Mouse (Mus musculus): ENCODE measurements around the gene Hist2h4. TPM values are rescaled to one million over a fixed set of nuclear protein-coding genes. Genes with fewer than 3 reads are reported as not detected.
A peak's percentile ranks its signal among the peaks of the same experiment; 100 is the strongest.
"Not testable (repeated sequence)": the region's sequence is repeated elsewhere in the genome, so short reads cannot be mapped to it uniquely, and the experiment has no call there.

The Hist2h4 gene
- total RNA-seq (2021): 10 to 100 TPM; 23.8 to 28.4 TPM

DNA sequence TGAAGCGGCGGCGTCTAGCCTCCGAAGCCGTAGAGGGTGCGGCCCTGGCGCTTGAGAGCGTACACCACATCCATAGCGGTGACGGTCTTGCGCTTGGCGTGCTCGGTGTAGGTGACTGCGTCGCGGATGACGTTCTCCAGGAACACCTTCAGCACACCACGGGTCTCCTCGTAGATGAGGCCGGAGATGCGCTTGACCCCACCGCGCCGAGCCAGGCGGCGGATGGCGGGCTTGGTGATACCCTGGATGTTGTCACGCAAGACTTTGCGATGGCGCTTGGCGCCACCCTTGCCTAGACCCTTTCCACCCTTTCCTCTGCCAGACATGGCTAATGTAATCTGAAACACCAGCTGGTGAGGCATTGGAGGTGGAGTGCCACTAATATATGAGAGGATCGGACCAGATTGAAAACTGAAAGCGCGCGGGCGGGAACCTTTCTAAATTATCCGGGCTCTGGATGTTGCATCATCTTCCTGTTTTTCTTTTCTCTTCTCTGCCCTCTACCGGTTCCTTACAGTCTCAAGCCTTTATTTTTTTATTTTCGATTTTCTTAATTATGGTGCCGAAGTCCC lies at the start of gene Hist2h4:
Hist2h4 (minus strand) TSS at position 333 of the 572 bp plus-strand sequence.
- DNase-seq (ENCODE audit: extremely low spot score in 1 of 2, low spot score in 1 of 2): peak; percentile 92 to 96

DNA sequence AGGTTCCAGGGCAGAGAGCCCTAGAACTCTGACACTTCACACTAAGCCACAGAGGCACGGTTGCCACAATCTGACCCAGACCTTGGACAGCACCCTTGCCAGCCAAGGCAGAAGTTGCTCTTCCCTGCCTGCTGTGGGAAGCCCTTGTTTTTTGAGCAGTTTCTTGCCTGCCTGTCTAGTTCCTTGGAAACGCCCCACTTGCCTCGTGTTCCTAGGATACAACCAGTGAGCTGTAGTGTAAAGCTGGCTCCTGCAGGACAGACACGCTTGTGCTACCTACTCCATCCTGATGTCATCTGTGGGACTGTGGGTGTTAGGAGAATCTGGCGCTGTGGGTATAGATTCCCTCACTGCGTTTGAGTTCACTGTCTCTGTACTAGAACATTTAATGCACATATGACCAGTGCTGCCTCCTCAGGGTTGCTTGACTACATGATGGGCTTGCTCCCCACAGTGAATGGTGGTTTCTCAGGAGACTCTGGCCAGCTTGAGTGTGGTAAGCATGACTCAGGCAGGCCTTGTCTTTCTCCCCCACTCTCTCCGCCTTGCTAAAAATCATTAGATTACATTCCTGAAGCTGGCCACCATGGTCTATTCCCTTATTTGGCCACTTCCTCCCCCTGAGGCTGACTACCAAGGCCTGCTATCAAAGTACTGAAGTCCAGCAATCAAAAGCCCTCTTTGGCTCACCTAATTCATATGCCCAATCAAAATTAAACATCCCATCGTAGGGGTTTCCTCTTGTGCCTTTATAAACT lies 49.4 kb upstream of the Hist2h4 start:
- DNase-seq (ENCODE audit: extremely low spot score in 1 of 2, low spot score in 1 of 2): no peak

DNA sequence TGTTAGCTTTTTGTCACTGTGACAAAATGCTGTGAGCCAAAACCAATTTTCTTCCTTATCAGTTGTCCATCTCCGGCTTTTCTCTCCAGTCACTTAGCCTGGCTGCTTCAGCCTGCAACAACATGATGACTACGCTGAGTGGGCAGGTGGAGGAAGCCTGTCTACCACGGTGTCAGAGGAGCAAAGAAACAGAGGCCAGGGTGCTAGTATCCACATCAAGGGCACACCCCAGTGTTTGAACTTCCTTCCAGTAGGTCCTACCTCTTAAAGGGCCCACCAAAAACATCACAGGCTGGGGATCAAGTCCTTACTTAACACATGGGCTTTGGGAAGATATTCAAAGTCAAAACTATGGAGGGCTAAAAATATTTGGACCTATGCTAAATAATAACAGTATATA lies 46.3 kb upstream of the Hist2h4 start:
- no peak for DNase-seq (ENCODE audit: extremely low spot score in 1 of 2, low spot score in 1 of 2)

DNA sequence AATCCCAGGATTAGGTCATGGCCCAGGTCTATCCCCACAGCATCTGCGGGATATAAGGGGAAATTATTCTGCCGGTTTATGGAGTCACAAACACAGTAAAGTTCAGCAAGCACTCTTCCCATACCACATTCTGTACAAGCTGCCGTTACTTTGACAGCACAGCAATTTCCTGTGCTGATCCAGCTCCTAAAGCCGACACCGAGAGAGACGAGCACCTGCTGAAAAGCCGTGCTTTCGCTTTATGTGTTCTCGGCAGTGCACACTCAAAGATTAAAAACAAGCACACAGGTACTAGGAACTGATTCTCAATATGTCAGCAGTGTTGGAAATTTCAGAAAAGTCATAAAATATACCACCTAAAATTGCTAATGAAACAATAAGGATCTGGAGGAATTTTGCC lies 43.4 kb upstream of the Hist2h4 start:
- DNase-seq (ENCODE audit: extremely low spot score in 1 of 2, low spot score in 1 of 2): no peak

DNA sequence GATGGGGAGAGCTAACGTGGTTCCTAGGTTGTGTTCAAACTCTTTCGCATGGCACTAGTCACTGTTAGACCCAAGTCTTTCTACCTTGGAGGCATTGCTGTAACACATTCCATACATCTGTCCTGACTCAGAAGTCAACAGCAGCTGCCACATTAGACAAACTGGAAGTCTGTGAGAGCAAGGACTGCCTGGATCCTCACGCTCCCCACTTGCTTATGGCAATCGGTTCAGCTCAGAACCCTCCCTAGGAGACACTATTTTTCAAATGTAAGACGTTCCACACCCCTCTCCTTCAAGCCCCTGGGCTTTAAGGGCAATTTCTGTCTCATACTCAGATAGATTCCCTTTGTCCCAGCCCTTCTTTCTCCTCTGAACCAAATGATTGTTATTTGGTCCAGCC lies 39.0 kb upstream of the Hist2h4 start:
- no peak for DNase-seq (ENCODE audit: extremely low spot score in 1 of 2, low spot score in 1 of 2)

DNA sequence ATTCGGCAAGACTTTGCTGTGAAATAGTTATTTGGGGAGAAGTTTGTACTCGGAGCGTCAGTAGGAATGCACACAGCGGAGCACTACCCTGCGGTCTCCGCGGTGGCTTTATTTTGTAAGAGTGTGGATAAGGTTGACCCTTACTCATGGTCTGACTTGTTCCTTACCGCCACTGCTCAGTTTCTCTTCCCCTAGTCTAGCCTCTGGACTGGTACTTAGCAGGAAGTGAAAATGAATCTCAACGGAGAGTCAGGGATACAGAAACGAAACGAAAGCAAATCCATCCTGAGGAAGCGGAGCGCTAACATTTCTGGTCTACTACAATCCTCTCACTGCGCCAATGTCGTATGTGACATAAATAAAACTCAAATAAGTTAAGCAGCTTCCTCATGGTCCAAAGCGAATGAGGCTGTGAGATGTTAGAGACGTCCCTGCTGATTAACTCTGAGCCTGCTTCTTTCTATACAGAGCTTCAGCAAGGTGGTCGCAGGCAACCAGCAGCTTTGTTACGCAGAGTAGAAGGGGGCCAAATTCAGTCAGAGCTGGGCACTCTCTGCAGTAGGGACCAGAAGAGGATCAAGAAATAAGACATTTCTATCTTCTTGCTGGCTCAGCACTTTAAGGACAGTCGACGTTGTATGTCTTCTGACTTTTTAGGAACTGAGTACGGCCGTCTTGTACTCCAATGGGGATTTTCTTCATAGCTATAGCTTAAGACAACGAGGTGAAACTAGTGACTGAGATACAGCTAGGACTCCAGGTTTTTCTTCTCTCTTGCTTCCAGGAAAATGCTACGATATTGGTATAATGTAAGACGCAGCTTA lies 37.8 kb upstream of the Hist2h4 start:
- DNase-seq (ENCODE audit: extremely low spot score in 1 of 2, low spot score in 1 of 2): no peak

DNA sequence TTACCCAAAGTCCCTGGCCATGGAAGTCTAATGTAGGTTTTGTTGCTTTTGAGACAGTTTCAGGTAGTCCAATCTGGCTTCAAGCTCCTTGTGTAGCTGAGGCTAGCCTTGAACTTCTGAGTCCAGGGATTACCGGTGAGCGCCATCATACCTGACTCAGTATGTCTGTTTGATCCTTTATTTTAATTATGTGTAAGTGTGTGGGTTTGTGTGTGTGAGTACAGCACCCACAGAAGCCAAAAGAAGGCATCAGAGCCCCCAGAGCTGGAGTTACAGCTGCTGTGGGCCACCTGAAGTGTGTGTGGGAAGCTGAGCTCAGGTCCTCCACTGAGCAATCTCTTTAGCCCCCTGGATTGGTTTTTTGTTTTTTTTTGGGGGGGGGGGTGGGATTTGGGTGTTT lies 36.5 kb upstream of the Hist2h4 start:
- no peak for DNase-seq (ENCODE audit: extremely low spot score in 1 of 2, low spot score in 1 of 2)

DNA sequence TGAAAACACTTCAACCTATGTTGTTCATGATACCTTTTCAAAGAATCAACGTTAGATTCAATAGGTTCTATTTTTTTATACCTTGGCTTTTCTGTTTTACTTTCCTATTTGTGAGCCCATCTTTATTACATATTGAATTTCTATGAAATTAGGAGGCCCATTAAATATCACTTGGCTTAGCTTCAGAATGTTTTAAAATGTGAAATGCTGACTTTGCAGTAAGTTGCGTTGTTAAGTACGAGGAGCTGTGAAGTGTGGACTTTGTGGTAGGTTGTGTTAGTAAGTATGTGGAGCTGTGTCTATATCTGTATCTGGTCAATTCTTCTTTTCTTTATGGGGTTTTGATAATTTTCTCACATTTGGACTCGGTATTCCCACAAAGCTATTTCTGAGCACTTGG lies 35.2 kb upstream of the Hist2h4 start:
- no peak for DNase-seq (ENCODE audit: extremely low spot score in 1 of 2, low spot score in 1 of 2)

DNA sequence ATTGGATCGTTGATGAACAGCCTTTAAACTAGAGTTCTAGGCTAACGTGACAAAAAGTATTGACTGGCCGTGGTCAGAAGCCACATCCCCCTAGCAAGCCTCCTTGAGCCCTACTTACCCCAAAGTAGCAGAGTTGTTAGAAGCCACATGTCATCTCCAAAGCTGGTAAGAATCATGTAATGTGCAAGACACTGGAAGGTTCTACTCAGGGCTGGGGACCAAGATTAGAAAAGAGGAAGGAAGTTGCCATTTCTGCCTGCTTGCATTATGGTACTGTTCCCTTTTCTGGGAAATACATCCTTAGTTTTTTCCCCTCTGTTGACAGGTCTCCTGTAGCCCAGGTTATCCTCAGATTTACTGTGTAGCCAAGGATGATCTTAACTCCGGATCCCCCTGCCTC lies 30.7 kb upstream of the Hist2h4 start, which contains the start of gene Fcgr1:
Fcgr1 (minus strand) TSS at position 183 of the 400 bp plus-strand sequence.
- no peak for DNase-seq (ENCODE audit: extremely low spot score in 1 of 2, low spot score in 1 of 2)

DNA sequence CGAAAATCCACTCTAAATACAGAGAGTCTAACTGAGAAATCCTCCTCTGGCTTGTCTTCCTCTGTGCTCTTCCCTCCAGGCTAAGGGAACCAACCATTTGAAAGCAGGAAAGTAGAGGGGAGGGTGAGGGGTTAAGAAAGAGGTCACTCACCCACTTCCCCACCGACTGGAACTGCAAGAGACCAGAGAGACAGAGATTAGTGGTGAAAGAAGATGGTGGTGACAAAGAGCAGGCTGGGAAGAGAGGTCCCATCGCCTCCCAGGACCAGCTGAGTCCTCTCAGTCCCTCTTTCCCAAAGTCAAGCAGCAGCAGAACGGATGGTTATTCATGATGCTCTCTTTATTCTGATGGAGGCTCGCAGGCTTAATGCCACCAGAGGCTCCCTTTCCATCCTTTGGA lies 30.3 kb upstream of the Hist2h4 start:
- DNase-seq (ENCODE audit: extremely low spot score in 1 of 2, low spot score in 1 of 2): no peak

DNA sequence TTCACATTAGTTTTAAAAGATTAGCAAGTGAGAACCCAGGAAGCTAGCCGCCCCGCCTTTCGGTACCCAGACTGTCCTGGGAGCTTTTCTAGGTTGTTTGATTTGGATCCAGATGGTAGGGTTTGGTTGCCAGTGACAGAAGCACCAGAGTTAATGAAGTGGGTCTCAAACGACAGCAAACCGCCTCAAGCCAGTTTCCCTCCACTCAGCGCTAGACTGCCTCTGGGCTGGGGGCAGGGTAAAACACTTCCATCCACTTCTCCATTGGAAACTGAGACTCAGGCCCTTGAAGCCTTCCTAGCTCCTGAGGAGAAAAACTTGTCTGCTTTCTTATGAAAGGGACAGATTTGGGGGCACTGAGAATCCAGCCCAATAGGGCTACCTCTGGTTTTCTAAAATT lies 29.5 kb upstream of the Hist2h4 start:
- DNase-seq (ENCODE audit: extremely low spot score in 1 of 2, low spot score in 1 of 2): no peak

DNA sequence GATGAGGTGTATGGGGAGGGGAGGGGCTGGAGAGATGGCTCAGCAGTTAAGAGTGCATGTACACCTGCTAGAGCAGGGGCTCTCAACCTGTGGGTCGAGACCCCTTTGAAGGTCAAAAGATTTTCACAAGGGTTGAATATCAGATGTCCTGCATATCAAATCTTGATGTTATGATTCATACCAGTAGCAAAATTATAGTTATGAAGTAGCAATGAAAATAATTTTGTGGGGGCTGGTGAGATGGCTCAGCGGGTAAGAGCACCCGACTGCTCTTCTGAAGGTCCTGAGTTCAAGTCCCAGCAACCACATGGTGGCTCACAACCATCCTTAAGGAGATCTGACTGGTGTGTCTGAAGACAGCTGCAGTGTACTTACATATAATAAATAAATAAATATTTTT lies 27.6 kb upstream of the Hist2h4 start:
- not testable (repeated sequence) for DNase-seq (ENCODE audit: extremely low spot score in 1 of 2, low spot score in 1 of 2)

DNA sequence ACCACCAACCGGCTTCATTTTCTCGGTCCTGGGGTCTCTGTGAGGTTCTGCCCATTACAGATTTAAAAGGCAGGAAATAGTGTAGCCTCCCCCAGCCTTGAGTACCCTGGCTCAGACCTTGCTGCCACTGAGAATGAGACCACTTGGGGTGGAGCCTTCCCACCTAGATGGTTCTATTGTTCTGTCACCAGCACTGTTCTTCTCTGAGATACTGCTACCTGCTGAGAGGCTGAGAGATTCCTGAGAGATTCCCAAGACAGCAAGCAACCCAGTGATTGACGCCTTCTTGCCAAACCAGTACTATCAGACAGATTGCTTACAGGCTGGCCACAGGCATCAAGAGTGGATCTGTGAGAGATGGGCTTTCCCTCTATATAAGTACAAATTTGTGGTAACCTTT lies 26.1 kb upstream of the Hist2h4 start:
- no peak for DNase-seq (ENCODE audit: extremely low spot score in 1 of 2, low spot score in 1 of 2)

DNA sequence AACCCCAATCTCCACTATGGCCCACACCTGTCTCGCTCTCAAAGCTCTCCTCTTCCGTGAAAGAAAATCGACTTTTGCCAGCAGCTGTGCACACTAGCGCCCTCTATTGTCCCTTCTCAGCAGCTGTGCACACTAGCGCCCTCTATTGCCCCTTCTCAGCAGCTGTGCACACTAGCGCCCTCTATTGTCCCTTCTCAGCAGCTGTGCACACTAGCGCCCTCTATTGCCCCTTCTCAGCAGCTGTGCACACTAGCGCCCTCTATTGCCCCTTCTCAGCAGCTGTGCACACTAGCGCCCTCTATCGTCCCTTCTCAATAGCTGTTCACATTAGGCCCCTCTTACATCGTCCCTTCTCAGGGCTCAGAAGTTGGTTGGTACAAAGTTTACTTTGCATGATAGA lies 24.2 kb upstream of the Hist2h4 start:
- DNase-seq (ENCODE audit: extremely low spot score in 1 of 2, low spot score in 1 of 2): not testable (repeated sequence)

DNA sequence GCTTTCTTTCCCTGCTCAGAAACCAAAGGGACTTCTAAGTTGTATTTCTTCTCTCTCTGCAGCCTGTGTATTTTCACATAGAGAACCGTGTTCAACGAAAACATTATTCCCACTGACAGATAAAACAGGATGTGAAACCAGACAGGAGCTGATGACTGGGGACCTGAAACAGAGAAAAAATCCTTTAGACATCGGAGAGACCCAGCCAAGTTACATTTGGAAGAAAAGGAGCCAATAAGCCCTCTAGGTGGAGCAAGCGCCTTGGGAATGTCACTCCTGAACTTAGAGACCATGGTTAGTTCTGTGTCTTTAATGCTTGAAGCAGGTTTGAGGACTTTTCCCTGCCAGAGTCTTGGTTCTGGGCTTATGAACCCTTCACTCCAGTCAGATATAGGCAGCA lies 21.3 kb upstream of the Hist2h4 start:
- DNase-seq (ENCODE audit: extremely low spot score in 1 of 2, low spot score in 1 of 2): no peak

DNA sequence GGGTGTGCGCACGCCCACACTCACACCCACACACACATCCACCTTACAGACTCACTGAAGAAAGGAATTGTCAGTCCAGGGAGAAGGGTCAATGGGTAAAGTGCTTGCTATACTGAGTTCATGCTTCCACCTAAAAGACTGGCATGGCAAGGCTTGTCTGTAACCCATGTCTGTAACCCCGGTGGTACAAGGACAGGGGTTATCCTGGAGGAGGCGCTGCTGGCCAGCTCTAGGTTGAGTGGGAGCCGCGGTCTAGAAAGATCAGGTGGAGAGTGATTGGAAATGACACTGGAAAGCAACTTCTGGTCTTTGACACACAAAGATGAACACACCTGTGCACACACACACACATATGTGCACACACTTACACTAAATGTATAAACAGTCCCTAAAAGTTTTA lies 17.5 kb upstream of the Hist2h4 start:
- DNase-seq (ENCODE audit: extremely low spot score in 1 of 2, low spot score in 1 of 2): no peak

DNA sequence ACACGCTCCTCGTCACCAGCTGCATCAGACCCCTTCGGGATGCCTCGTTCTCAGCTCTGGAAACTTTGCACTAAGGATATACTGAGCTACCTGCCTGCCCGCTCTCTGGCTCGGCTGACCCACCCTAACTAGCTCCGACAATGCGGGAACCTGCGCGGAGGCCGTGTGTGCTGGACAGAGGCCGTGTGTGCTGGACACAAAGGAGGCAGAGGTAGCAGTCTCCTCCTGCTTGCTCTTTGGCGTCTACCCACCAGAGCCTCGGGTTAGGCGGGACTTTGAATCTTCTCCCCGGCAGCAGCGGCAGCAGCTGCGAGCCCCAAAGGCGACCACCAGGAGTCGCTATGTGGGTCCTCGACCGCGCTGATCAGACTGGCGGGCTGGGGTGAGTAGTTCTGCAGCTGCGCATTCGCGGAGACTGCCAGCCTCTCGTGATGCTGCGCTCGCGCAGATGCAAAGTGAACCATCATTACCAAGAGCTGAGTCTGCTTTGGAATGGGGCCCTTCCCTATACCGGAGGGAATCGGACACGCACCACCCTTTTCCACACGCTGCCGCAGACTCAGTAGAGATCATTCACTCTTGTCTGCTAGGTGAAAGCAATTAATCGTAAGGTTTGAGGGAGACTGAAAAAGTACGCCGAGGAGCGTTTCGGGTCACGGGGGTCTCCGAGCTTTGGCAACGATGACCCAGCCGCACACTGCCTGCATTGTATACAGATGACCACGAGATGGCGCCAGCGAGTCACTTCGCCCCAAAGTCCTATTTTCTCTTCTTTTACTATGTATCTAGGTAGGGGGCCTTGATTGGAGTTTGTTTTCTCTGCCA lies 14.9 kb upstream of the Hist2h4 start:
- peak; percentile 82 to 86 for DNase-seq (ENCODE audit: extremely low spot score in 1 of 2, low spot score in 1 of 2)

DNA sequence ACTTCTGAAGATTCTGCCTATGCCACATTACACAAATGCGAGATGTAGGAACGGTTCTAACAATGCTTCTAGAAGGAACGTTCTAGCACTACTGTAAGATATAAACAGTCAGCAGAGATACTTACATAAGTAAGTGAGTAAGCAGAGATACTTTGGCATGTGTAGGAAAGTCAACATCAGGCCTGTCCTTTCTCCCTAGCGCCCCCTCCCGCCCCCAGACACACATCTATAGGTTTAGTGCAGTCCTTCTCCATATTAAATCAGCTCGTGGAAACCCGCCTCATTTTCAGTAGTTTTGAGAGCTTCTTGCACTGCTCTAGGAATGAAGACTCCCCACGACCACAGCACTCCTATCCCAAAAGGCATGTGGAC lies 14.3 kb upstream of the Hist2h4 start:
- no peak for DNase-seq (ENCODE audit: extremely low spot score in 1 of 2, low spot score in 1 of 2)

DNA sequence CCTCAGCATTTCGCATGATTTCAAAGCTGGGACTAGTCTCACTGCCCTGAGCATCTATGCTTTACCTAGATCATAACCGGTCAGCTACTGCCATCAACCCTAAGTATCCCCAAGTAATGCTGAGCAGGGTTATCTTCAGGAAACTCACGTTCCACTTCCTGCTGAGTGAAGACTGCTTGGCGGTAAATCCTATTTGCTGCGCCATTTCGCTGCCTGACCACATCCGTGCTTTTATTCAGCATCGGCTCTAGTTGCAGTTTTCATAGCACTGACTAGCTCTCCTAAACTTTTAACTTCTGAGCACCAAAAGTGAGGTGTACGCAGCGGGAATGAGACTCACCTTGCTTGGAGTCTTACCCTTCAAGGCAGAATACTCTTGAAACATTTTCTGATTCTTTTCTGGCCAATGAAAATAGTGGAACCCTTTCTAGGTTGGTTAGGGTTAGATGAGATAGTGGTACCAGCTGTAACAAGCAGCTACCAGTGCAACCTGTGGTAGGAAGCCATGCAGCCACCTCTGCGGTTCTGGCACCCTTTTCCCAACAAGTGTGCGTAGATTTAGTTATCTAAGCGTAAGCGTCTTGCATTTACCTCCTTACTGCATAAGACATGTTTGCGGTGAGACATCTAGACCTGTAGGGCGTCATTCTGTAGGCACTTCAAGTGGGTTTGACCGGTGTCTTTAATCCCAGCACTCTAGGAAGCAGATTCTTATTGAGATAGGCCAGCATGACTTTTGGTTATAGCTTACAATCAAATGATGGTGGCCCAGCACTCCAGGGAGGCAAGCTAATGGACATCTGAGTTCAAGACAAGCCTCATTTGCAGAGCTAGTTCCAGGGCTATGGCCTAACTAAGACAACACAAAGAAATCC lies 10.7 kb upstream of the Hist2h4 start:
- DNase-seq (ENCODE audit: extremely low spot score in 1 of 2, low spot score in 1 of 2): no peak
